Mouse (Mus musculus) kidney, embryonic 14.5 days (tissue): ENCODE measurements at regions not wholly inside any gene's neighbourhood (a gene's known extent, or its start where the extent isn't known, plus 50 kb on each side); places are given as distances from the start of the nearest gene placed in this dataset.

ENCODE experiments used
- ATAC-seq: fragments of 200-750 bp; cut with Nextera tagmentation; 2 replicates; pipeline ENCODE4 v1.8.0; 2017; ENCODE audit warnings: moderate number of reproducible peaks, mild to moderate bottlenecking, moderate TSS enrichment, moderate library complexity; ENCODE audit not compliant: low FRiP score, low TSS enrichment
- H3K27ac ChIP-seq: fragments of 300-500 bp; sonication (generic); 2 replicates; pipeline ENCODE4 v1.5.1; 2014; ENCODE audit warnings: low read depth, mild to moderate bottlenecking, low read length, moderate library complexity, mixed read lengths
- H3K27me3 ChIP-seq: fragments of 300-500 bp; sonication (generic); 2 replicates; pipeline ENCODE4 v1.6.1; 2014; ENCODE audit warnings: mild to moderate bottlenecking, low read length; ENCODE audit not compliant: control insufficient read depth, insufficient read depth
- H3K36me3 ChIP-seq: fragments of 300-500 bp; sonication (generic); 2 replicates; pipeline ENCODE4 v1.6.1; 2014; ENCODE audit warnings: low read length, mixed read lengths; ENCODE audit not compliant: control insufficient read depth, insufficient read depth
- H3K4me1 ChIP-seq: fragments of 300-500 bp; sonication (generic); 2 replicates; pipeline ENCODE4 v1.6.1; 2014; ENCODE audit warnings: low read length, mixed read lengths; ENCODE audit not compliant: control insufficient read depth, insufficient read depth
- H3K4me2 ChIP-seq: fragments of 300-500 bp; sonication (generic); replicated peaks from 2 replicates; pipeline ENCODE4 v1.6.1; 2014; ENCODE audit warnings: low read depth, mild to moderate bottlenecking, low read length
- H3K4me3 ChIP-seq: fragments of 300-500 bp; sonication (generic); 2 replicates; pipeline ENCODE4 v1.5.1; 2014; ENCODE audit warnings: mild to moderate bottlenecking, low read length
- H3K9ac ChIP-seq: fragments of 300-500 bp; sonication (generic); 2 replicates; pipeline ENCODE4 v1.6.1; 2014; ENCODE audit warnings: low read depth, mild to moderate bottlenecking, low read length, moderate library complexity
- H3K9me3 ChIP-seq: fragments of 300-500 bp; sonication (generic); 2 replicates; pipeline ENCODE4 v1.6.1; 2016; ENCODE audit warnings: low read length; ENCODE audit not compliant: control insufficient read depth
- WGBS: fragments of 180-500 bp; shearing (Covaris S2); extraction: QIAGEN DNeasy Blood & Tissue Kit; methylation state at CpG from one replicate; pipeline ENCODE4 v1.1.7; 2014; 5-methylcytosine and 5-hydroxymethylcytosine counted together

DNA sequence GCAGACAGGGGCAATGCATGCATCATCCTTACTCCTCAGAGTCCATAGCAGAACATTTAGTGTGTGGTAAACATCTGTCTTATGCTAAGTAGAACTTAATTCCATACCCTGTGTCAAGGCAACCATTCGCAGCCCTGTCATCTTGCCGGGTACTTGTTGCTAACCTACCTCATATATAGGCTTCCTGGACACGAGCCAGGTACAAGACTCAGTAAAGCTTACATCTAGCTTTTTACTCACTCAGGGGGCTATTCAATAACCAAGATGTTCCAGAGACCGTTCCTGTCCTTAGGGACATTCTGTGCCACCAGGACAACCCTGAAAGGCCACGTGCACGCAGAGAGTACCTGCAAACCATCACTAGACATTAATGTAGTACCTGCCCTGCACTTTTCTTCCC lies 74.8 kb upstream of the Srd5a3 start:
- ATAC-seq: no peak
- 0 out of 2 replicates have a peak, but pooled peaks cover 5% of the 10 kb centered on the region for H3K4me1 ChIP-seq
- 84% methylated on average over 6 of the region's 6 CpGs for WGBS
- H3K4me3 ChIP-seq: no peak overlapping the region
- H3K9me3 ChIP-seq: no peaks in the 10 kb centered on the region
- H3K36me3 ChIP-seq: no peaks in the 10 kb centered on the region
- no peak overlapping the region for H3K9ac ChIP-seq
- H3K27ac ChIP-seq: no peak overlapping the region
- no peak overlapping the region for H3K4me2 ChIP-seq
- H3K27me3 ChIP-seq: no peaks in the 10 kb centered on the region

DNA sequence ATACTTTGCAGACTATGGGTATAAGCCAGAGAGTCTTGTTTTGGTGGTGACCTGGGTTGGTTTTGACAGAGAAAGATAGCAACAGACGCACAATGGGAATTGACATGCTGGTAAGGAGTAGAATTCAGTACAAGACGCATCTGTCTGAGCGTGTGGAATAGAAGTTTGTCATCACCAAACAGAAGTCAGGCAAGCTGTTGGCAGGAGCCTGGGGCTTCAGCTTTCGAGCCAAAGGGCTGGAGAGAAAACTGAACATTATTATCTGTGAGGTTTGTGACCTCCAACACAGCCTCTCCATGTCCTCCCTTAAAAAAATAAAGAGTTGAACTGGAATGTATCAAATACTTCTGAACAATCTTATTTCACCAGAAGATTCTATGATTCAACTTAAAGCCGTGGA lies 75.4 kb upstream of the Srd5a3 start:
- WGBS: 78% methylated on average over 5 of the region's 5 CpGs
- 0 out of 2 replicates have a peak, but pooled peaks cover 5% of the 10 kb centered on the region for H3K4me1 ChIP-seq
- H3K9me3 ChIP-seq: no peaks in the 10 kb centered on the region
- no peak overlapping the region for H3K4me3 ChIP-seq
- ATAC-seq: no peak
- H3K27ac ChIP-seq: no peak overlapping the region
- no peak overlapping the region for H3K4me2 ChIP-seq
- H3K9ac ChIP-seq: no peak overlapping the region
- no peaks in the 10 kb centered on the region for H3K27me3 ChIP-seq
- H3K36me3 ChIP-seq: no peaks in the 10 kb centered on the region

DNA sequence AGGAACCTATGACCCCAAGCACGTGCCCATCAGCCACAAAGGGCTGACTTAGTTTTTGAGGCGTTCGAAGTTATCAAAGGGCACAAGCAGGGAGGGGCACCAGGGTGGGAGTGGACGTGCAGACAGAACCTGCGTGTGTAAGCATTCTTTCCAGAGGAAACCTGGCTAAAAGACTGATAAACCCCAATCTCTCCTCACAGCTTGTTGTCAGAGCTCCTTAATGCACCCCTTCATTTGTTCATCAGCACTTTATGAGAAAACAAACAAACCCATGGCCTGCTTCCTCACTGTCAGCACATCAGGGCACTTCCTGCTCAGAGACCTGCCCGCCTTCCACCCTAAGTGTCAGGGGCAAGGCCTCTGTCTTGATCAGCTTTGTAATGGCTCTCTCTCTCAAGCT lies 76.6 kb upstream of the Srd5a3 start:
- H3K9me3 ChIP-seq: no peaks in the 10 kb centered on the region
- ATAC-seq: no peak
- H3K27ac ChIP-seq: no peak overlapping the region
- no peak overlapping the region for H3K4me2 ChIP-seq
- 0 out of 2 replicates have a peak, but pooled peaks cover 5% of the 10 kb centered on the region for H3K4me1 ChIP-seq
- no peak overlapping the region for H3K4me3 ChIP-seq
- no peaks in the 10 kb centered on the region for H3K27me3 ChIP-seq
- no peaks in the 10 kb centered on the region for H3K36me3 ChIP-seq
- WGBS: 43% methylated on average over 6 of the region's 6 CpGs
- no peak overlapping the region for H3K9ac ChIP-seq

DNA sequence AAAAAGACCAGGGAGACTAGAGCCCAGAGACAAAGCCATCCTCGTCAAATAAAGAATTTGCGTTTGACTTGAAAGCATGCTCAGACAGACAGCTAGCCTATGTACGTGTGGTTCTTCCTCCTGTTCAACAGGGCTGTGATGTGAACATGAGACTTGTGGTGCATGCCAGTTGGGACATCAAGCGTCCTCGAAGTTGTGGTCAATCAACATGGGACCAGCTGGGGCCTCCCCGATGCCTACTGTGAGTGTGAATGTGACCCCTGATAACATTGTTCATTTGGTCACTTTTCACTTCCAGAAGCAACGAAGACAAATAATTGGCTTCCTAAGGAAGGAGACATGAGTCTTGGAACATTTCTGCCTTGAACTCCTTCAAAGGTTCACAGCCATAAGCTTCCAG lies 79.8 kb upstream of the Kdr start:
- no peak for ATAC-seq
- Histone ChIP-seq H3K36me3 (no peaks in the 10 kb centered on the region), H3K4me2 (no peak overlapping the region), H3K9ac (no peak overlapping the region), H3K4me3 (no peak overlapping the region), H3K9me3 (no peaks in the 10 kb centered on the region), H3K4me1 (no peaks in the 10 kb centered on the region), H3K27ac (no peak overlapping the region), H3K27me3 (no peaks in the 10 kb centered on the region)
- WGBS: 84% methylated on average over 7 of the region's 7 CpGs

DNA sequence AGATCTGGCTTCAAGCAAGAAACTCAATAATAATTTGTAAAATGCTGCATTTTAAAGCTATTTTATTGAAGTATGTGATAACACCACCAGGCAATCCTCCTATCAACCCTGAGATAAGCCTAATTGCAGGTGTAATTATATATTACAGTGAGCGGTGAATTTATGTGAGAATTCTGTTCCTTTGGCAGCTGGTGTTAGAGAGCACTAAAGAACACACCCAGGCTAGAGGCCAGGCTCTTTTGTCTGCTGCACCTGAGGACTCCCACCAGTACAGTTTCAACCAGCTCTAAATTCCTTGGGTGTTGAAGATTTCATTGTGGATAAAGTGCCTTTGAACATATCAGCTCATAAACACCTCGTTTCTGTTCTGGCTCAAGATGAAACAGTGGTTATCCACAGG lies 77.6 kb upstream of the Kdr start:
- H3K27ac ChIP-seq: no peak overlapping the region
- no peaks in the 10 kb centered on the region for H3K9me3 ChIP-seq
- H3K4me1 ChIP-seq: no peaks in the 10 kb centered on the region
- no peaks in the 10 kb centered on the region for H3K27me3 ChIP-seq
- no peak overlapping the region for H3K9ac ChIP-seq
- no peak overlapping the region for H3K4me2 ChIP-seq
- no peaks in the 10 kb centered on the region for H3K36me3 ChIP-seq
- no peak overlapping the region for H3K4me3 ChIP-seq
- ATAC-seq: no peak
- 83% methylated on average over 2 of the region's 2 CpGs for WGBS

DNA sequence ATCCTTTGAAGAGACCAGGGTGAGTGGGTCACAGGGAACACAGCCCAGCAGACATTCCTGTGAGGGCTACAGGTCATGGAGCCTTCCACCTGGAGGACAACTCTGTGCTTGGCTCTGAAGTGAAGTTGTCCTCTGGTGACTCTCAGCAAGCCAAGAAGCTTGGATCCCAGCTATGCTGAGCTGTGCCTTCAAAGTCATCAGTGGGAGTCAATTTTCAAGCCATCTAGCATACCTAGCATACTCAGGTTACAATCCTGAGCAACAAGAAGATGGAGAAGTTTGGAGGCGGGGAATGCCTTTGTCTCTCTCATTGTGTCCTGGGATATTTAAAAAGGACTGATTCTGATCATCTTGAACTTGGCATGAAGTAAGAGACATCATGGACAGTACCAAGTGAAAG lies 74.5 kb upstream of the Kdr start:
- Histone ChIP-seq H3K4me3 (no peak overlapping the region), H3K27ac (no peak overlapping the region), H3K36me3 (no peaks in the 10 kb centered on the region), H3K4me1 (no peaks in the 10 kb centered on the region), H3K27me3 (no peaks in the 10 kb centered on the region), H3K9me3 (no peaks in the 10 kb centered on the region), H3K9ac (no peak overlapping the region), H3K4me2 (no peak overlapping the region)
- WGBS: 78% methylated on average over 1 of the region's 1 CpGs
- no peak for ATAC-seq

DNA sequence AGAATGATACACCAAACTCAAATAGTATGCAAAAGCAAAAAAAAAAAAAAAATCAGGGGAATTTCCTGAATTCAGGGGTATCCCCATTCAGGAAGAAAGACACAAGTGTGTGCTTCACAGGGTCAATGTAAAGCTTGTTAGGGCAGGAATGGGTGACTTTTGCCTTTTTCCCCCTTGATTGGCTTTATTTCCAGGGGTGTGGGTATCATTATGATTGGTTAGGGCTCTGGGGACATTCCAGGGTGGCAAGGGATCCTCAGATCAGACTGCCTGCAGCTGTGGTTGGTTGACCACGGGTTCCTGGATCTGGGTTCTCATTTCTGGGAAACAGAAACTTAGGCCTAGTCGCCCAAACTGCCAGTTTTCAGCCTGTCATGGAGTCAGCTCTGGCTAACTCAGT lies 73.4 kb upstream of the Kdr start:
- 88% methylated on average over 2 of the region's 2 CpGs for WGBS
- no peaks in the 10 kb centered on the region for H3K27me3 ChIP-seq

DNA sequence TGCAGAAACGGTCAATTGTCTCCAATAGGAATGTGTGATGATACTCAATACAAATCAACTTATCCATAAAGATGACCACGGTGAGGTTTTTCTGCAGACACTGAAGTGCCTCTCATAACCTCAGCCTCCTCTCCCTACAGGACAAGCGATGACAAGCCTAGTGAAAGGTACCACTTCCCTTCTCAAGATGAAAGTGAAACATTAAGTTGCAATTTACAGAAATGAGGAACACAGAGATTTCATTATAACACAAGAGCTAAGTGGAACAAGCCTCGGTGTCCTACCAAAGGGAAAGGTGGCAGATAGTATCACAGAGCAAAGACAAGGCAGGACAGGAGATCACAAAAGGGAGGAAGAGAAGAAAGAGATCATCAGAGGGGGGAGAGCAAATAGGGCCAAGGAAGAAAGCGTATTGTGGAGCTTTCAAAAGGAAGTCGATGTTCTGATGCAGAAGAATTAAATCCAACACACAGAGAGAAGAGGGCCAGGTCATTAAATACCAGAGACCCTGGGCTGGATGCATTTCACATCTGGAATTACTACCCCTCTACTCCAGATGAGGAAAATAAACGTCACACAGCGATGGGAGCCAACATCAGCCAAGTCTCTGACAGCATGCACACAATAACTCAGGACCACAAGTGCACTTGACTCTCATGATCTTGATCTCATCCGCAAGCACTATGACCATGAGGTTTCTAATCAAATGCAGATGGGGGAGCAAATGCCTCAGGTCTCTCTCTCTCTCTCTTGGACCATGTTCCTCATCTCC lies 70.0 kb upstream of the Kdr start:
- Histone ChIP-seq H3K4me3 (no peak overlapping the region), H3K36me3 (no peaks in the 10 kb centered on the region), H3K4me2 (no peak overlapping the region), H3K9me3 (no peaks in the 10 kb centered on the region), H3K27ac (no peak overlapping the region), H3K9ac (no peak overlapping the region), H3K4me1 (0 out of 2 replicates have a peak, but pooled peaks cover 7% of the 10 kb centered on the region), H3K27me3 (no peaks in the 10 kb centered on the region)
- WGBS: 79% methylated on average over 9 of the region's 9 CpGs
- ATAC-seq: no peak

More for the DNA sequence above, 73.4 kb upstream of the Kdr start:
- Histone ChIP-seq H3K4me3 (no peak overlapping the region), H3K27ac (no peak overlapping the region), H3K9me3 (no peaks in the 10 kb centered on the region), H3K4me1 (no peaks in the 10 kb centered on the region), H3K4me2 (no peak overlapping the region), H3K9ac (no peak overlapping the region), H3K36me3 (no peaks in the 10 kb centered on the region)
- ATAC-seq: no peak

DNA sequence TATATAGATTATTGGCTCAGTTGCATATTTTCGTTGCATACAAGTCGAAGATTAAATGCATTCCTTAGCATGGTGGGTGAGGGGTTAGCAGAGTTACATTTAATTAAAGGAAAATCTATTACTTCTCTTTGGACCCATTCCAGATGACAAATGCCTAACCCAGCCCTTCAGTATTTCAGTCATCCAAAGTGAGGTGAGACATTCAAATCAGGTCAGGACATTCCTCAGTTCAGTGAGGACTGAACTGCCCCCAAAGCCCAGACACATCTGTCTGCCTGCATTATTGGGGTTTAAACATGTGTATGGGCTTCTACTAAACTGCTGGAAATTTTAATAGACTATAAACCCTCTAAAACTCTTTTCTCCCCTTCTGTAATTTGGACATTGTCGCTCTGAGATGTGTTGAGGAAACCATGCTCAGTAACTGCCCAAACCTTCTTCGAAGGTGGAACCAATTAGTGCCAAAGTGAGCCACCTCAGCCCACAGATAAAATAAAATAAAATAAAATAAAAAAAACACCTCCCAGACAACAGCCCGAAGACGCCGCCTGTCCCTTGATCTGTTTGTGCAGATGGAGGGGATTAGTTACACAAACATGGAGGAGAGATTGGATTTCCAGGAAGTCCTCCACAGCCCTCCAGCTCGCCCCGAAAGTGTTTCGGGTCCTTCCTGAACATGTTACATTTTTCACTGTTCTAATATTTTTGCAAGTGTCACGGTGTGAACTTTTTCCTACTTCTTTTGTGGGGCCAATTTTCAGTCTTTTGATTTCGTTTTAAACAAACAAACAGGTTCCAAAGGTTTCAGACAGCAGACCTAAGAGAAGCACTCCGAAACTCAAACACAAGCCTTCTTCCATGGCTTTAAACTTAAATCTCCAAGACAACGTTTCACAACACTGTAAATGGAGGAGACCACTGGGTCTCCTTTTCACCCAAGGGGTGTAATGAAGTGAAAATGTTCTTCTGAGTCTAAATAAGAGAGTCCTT lies 65.6 kb upstream of the Kdr start:
- no peak for ATAC-seq
- WGBS: 37% methylated on average over 14 of the region's 14 CpGs
- H3K36me3 ChIP-seq: no peaks in the 10 kb centered on the region

More for the DNA sequence above, 65.6 kb upstream of the Kdr start:
- Histone ChIP-seq H3K9ac (no peak overlapping the region), H3K27me3 (no peaks in the 10 kb centered on the region), H3K4me3 (no peak overlapping the region), H3K4me1 (0 out of 2 replicates have a peak, but pooled peaks cover 7% of the 10 kb centered on the region), H3K27ac (no peak overlapping the region), H3K9me3 (no peaks in the 10 kb centered on the region; the same call in 1 of the 2 replicates), H3K4me2 (no peak overlapping the region)
